Mouse (Mus musculus): ENCODE measurements at regions not wholly inside any gene's neighbourhood (a gene's known extent, or its start where the extent isn't known, plus 50 kb on each side); places are given as distances from the start of the nearest gene placed in this dataset.

GRCm38 (mm10) chr6:12876366-12876765 is 127.2 kb upstream of the Thsd7a start:
- dilution Hi-C loops (cut with MboI; ENCODE audit: extremely low pct_ligation_motif_present, extremely low pct_unique_long_range_greater_than_20kb, low sequenced_read_pairs) (no loop called here), in situ Hi-C loops (cut with MboI; ENCODE audit: low pct_ligation_motif_present, low pct_unique_long_range_greater_than_20kb, low sequenced_read_pairs) (no loop called here)

GRCm38 (mm10) chr6:12868251-12868650 is 119.0 kb upstream of the Thsd7a start:
- Histone ChIP-seq H3K9me3 (replicated peaks; ENCODE audit: low read length) (no peaks in the 10 kb centered on the region), H3K9ac (ENCODE audit: insufficient read depth, low read depth) (no peak overlapping the region), H3K79me2 (replicated peaks; ENCODE audit: control insufficient read depth, extremely low read depth, insufficient read depth, poor library complexity, severe bottlenecking) (no peaks in the 10 kb centered on the region), H3K27ac (ENCODE audit: insufficient read depth, low read depth) (no peak overlapping the region), H3K36me3 (replicated peaks in 1 of 2; ENCODE audit: control insufficient read depth in 1 of 2, insufficient read depth in 1 of 2, low read length in 1 of 2) (no peaks in the 10 kb centered on the region), H3K4me3 (replicated peaks in 1 of 3; ENCODE audit: low read depth in 2 of 3, low read length in 2 of 3, poor library complexity in 1 of 3) (no peak overlapping the region), H3K4me1 (ENCODE audit: control insufficient read depth in 1 of 2, insufficient read depth in 2 of 2) (peaks cover 0 to 6% of the 10 kb centered on the region in 2 experiments; a peak in 1 of 4 replicates), H3K4me2 (ENCODE audit: insufficient read depth, low read depth, poor library complexity, severe bottlenecking) (no peak overlapping the region), H3K27me3 (replicated peaks) (no peaks in the 10 kb centered on the region)
- dilution Hi-C loops (cut with MboI; ENCODE audit: extremely low pct_ligation_motif_present, extremely low pct_unique_long_range_greater_than_20kb, low sequenced_read_pairs) (no loop called here), in situ Hi-C loops (cut with MboI; ENCODE audit: low pct_ligation_motif_present, low pct_unique_long_range_greater_than_20kb, low sequenced_read_pairs) (no loop called here)
- no peak for DNase-seq (ENCODE audit: extremely low read depth)
- TF ChIP-seq RCOR1 (conservative IDR thresholded peaks at IDR 0.05; ENCODE audit: low read depth, low read length), result no peak
- TF ChIP-seq SIN3A (IDR thresholded peaks at IDR 0.05; ENCODE audit: low read length), result no peak
- no peak for TF ChIP-seq ETS1 (conservative IDR thresholded peaks at IDR 0.05; ENCODE audit: low read depth, low read length)
- TF ChIP-seq NRF1 (IDR thresholded peaks at IDR 0.05; ENCODE audit: low read depth, low read length), result no peak
- no peak for TF ChIP-seq HCFC1 (IDR thresholded peaks at IDR 0.05; ENCODE audit: low read depth, low read length)
- TF ChIP-seq IRF4 (IDR thresholded peaks at IDR 0.05; ENCODE audit: low read depth, low read length), result no peak
- no peak for TF ChIP-seq KAT2A (IDR thresholded peaks at IDR 0.05; ENCODE audit: insufficient replicate concordance, low read length)
- no peak for TF ChIP-seq GABPA (IDR thresholded peaks at IDR 0.05; ENCODE audit: insufficient replicate concordance, low read depth, low read length)
- TF ChIP-seq NELFE (IDR thresholded peaks at IDR 0.05; ENCODE audit: low read depth, low read length), result no peak

More at GRCm38 (mm10) chr6:12876366-12876765, 127.2 kb upstream of the Thsd7a start:
- no peak for DNase-seq (ENCODE audit: extremely low read depth)
- Histone ChIP-seq H3K4me3 (replicated peaks in 1 of 3; ENCODE audit: low read depth in 2 of 3, low read length in 2 of 3, poor library complexity in 1 of 3) (no peak overlapping the region), H3K9ac (ENCODE audit: insufficient read depth, low read depth) (no peak overlapping the region), H3K4me2 (ENCODE audit: insufficient read depth, low read depth, poor library complexity, severe bottlenecking) (no peak overlapping the region), H3K27ac (ENCODE audit: insufficient read depth, low read depth) (no peak overlapping the region), H3K79me2 (replicated peaks; ENCODE audit: control insufficient read depth, extremely low read depth, insufficient read depth, poor library complexity, severe bottlenecking) (no peaks in the 10 kb centered on the region), H3K9me3 (replicated peaks; ENCODE audit: low read length) (no peaks in the 10 kb centered on the region), H3K36me3 (replicated peaks in 1 of 2; ENCODE audit: control insufficient read depth in 1 of 2, insufficient read depth in 1 of 2, low read length in 1 of 2) (no peaks in the 10 kb centered on the region), H3K4me1 (ENCODE audit: control insufficient read depth in 1 of 2, insufficient read depth in 2 of 2) (no peaks in the 10 kb centered on the region), H3K27me3 (replicated peaks) (no peaks in the 10 kb centered on the region)
- TF ChIP-seq POLR2A (IDR thresholded peaks at IDR 0.05; ENCODE audit: low read depth, low read length), result no peak
- no peak for TF ChIP-seq BHLHE40 (IDR thresholded peaks at IDR 0.05; ENCODE audit: low read depth, low read length)
- TF ChIP-seq TBP (conservative IDR thresholded peaks at IDR 0.05; ENCODE audit: low read depth, low read length), result no peak
- no peak for TF ChIP-seq RCOR1 (conservative IDR thresholded peaks at IDR 0.05; ENCODE audit: low read depth, low read length)
- TF ChIP-seq MEF2A (IDR thresholded peaks at IDR 0.05; ENCODE audit: borderline replicate concordance, low read depth, low read length), result no peak
- TF ChIP-seq MYC (IDR thresholded peaks at IDR 0.05; ENCODE audit: low read depth, low read length), result no peak
- TF ChIP-seq JUN (IDR thresholded peaks at IDR 0.05; ENCODE audit: insufficient read depth, low read depth, low read length), result no peak
